Mouse (Mus musculus) lung, postnatal 0 days (tissue): Measurements from ENCODE around the gene Ago3. TPM values are rescaled to one million over a fixed set of nuclear protein-coding genes. Genes with fewer than 3 reads are reported as not detected.

Experiments used
- ATAC-seq: fragments of 200-750 bp; cut with Nextera tagmentation; 2 replicates; pipeline ENCODE4 v1.8.0; 2017; ENCODE audit warnings: moderate library complexity
- DNase-seq: peaks from one replicate; pipeline ENCODE4 v3.0.0-alpha.2; 2016; ENCODE audit warnings: low spot score
- H3K27ac ChIP-seq: fragments of 300-500 bp; sonication (generic); 2 replicates; pipeline ENCODE4 v1.5.1; 2014; ENCODE audit warnings: antibody characterized with exemption, mild to moderate bottlenecking, low read length, mixed read lengths
- H3K27me3 ChIP-seq: fragments of 300-500 bp; sonication (generic); replicated peaks from 2 replicates; pipeline ENCODE4 v1.6.1; 2014; ENCODE audit warnings: low read length, mixed read lengths; ENCODE audit not compliant: insufficient read depth
- H3K36me3 ChIP-seq: fragments of 300-500 bp; sonication (generic); 2 replicates; pipeline ENCODE4 v1.6.1; 2014; ENCODE audit warnings: low read length, mixed read lengths; ENCODE audit not compliant: insufficient read depth
- H3K4me1 ChIP-seq: fragments of 300-500 bp; sonication (generic); 2 replicates; pipeline ENCODE4 v1.6.1; 2014; ENCODE audit warnings: antibody characterized with exemption, low read depth, low read length, mixed read lengths; ENCODE audit not compliant: insufficient read depth
- H3K4me2 ChIP-seq: fragments of 300-500 bp; sonication (generic); replicated peaks from 2 replicates; pipeline ENCODE4 v1.6.1; 2014; ENCODE audit warnings: low read depth, mild to moderate bottlenecking, low read length, moderate library complexity, mixed read lengths
- H3K4me3 ChIP-seq: fragments of 300-500 bp; sonication (generic); 2 replicates; pipeline ENCODE4 v1.5.1; 2014; ENCODE audit warnings: low read depth, low read length
- H3K9ac ChIP-seq: fragments of 300-500 bp; sonication (generic); replicated peaks from 2 replicates; pipeline ENCODE4 v1.6.1; 2014; ENCODE audit warnings: low read depth, mild to moderate bottlenecking
- H3K9me3 ChIP-seq: fragments of 300-500 bp; sonication (generic); 2 replicates; pipeline ENCODE4 v1.6.1; 2016; ENCODE audit warnings: low read length, mixed read lengths
- CTCF ChIP-seq: IDR thresholded peaks from 2 replicates; pipeline ENCODE4 v1.5.1; 2016; ENCODE audit warnings: antibody characterized with exemption, mild to moderate bottlenecking
- EP300 ChIP-seq: IDR thresholded peaks from 2 replicates; pipeline ENCODE4 v1.6.1; 2016; ENCODE audit warnings: antibody characterized with exemption, mild to moderate bottlenecking, control low read depth
- WGBS: fragments of 180-500 bp; shearing (Covaris S2); extraction: QIAGEN DNeasy Blood & Tissue Kit; methylation state at CpG from one replicate; pipeline ENCODE4 v1.1.7; 2014; 5-methylcytosine and 5-hydroxymethylcytosine counted together
- polyA plus RNA-seq: library from polyadenylated mRNA; unstranded; fragments of >200 nt; fragmentation: Nextera tagmentation; extraction: Ambion mirVana; gene quantifications from 2 replicates; pipeline ENCODE4 v1.2.1, GENCODE M21; 2015

Ago3 gene
- polyA plus RNA-seq, 1 experiment from 2014 or later: 8.6 TPM

GRCm38 (mm10) chr4:126325281-126325861, 104.0 kb downstream of the Ago3 start, which contains the start of gene Tekt2:
Tekt2 (minus strand) TSS chr4:126325688.
- Histone ChIP-seq H3K4me2 (peak within 1 kb of the TSS; percentile 34), H3K36me3 (no peaks in the 10 kb centered on the region), H3K9ac (peak within 1 kb of the TSS; percentile 32), H3K27ac (no peak within 1 kb of the TSS), H3K27me3 (no peaks in the 10 kb centered on the region), H3K4me3 (no peak within 1 kb of the TSS; the same call in 1 of the 2 replicates), H3K4me1 (0 out of 2 replicates have a peak, but pooled peaks cover 6% of the 10 kb centered on the region), H3K9me3 (no peaks in the 10 kb centered on the region)
- 14% methylated on average over 23 of the region's 23 CpGs for WGBS
- TF ChIP-seq EP300: no peak
- TF ChIP-seq CTCF: no peak
- DNase-seq (no peak), ATAC-seq (peak; percentile 29; the same call in 1 of the 2 replicates)

- no peak overlapping the region for H3K4me3 ChIP-seq
- 0 out of 2 replicates have a peak, but pooled peaks cover 8% of the 10 kb centered on the region for H3K4me1 ChIP-seq
- H3K36me3 ChIP-seq: no peaks in the 10 kb centered on the region
- DNase-seq: no peak
- no peaks in the 10 kb centered on the region for H3K9me3 ChIP-seq
- no peak overlapping the region for H3K27ac ChIP-seq
- ATAC-seq: no peak
- WGBS: 42% methylated on average over 13 of the region's 13 CpGs
- no peak for TF ChIP-seq EP300
- no peak for TF ChIP-seq CTCF
- H3K4me2 ChIP-seq: peak overlapping the region; percentile 34; the same call in 1 of the 2 replicates
- H3K27me3 ChIP-seq: no peaks in the 10 kb centered on the region
- peak overlapping the region; percentile 32; the same call in 1 of the 2 replicates for H3K9ac ChIP-seq
Observed at GRCm38 (mm10) chr4:126324861-126325260, 104.5 kb downstream of the Ago3 start.

- H3K27me3 ChIP-seq: no peaks in the 10 kb centered on the region
- H3K9me3 ChIP-seq: no peaks in the 10 kb centered on the region
- no peak overlapping the region for H3K27ac ChIP-seq
- 0 out of 2 replicates have a peak, but pooled peaks cover 8% of the 10 kb centered on the region for H3K4me1 ChIP-seq
- no peak overlapping the region for H3K9ac ChIP-seq
- no peak overlapping the region for H3K4me2 ChIP-seq
- H3K36me3 ChIP-seq: peaks cover under 1% of the 10 kb centered on the region; the same call in 1 of the 2 replicates
- TF ChIP-seq CTCF: no peak
- TF ChIP-seq EP300: no peak
- ATAC-seq (no peak), DNase-seq (no peak)
- WGBS: 95% methylated on average over 13 of the region's 13 CpGs
- H3K4me3 ChIP-seq: no peak overlapping the region
Observed at GRCm38 (mm10) chr4:126322646-126323045, 106.7 kb downstream of the Ago3 start.

- Histone ChIP-seq H3K27ac (no peak overlapping the region), H3K4me2 (peak overlapping the region; percentile 82), H3K4me3 (peak overlapping the region; percentile 84), H3K27me3 (no peaks in the 10 kb centered on the region), H3K4me1 (0 out of 2 replicates have a peak, but pooled peaks cover 8% of the 10 kb centered on the region), H3K36me3 (peaks cover 7% of the 10 kb centered on the region; the same call in 1 of the 2 replicates), H3K9ac (no peak overlapping the region), H3K9me3 (no peaks in the 10 kb centered on the region)
- TF ChIP-seq EP300 (no peak), CTCF (no peak)
- no peak for DNase-seq
- WGBS: 51% methylated on average over 28 of the region's 28 CpGs
- ATAC-seq: peak; percentile 4; the same call in 1 of the 2 replicates
Observed at GRCm38 (mm10) chr4:126321854-126322511, 107.4 kb downstream of the Ago3 start.

- H3K9me3 ChIP-seq: no peaks in the 10 kb centered on the region
- peak within 1 kb of the TSS; percentile 69 for H3K9ac ChIP-seq
- 0 out of 2 replicates have a peak, but pooled peaks cover 8% of the 10 kb centered on the region for H3K4me1 ChIP-seq
- whole genome bisulfite sequencing: 2% methylated on average over 72 of the region's 80 CpGs
- TF ChIP-seq CTCF (peak; percentile 100), EP300 (no peak)
- DNase-seq: peak; percentile 96
- H3K4me3 ChIP-seq: peak within 1 kb of the TSS; percentile 84
- no peaks in the 10 kb centered on the region for H3K27me3 ChIP-seq
- peak within 1 kb of the TSS; percentile 66 for H3K27ac ChIP-seq
- peaks cover 7% of the 10 kb centered on the region; the same call in 1 of the 2 replicates for H3K36me3 ChIP-seq
- peak; percentile 90 for ATAC-seq
- peak within 1 kb of the TSS; percentile 82 for H3K4me2 ChIP-seq
Observed at GRCm38 (mm10) chr4:126321111-126321853, 108.1 kb downstream of the Ago3 start, which contains the start of gene Adprhl2. Adprhl2 (minus strand) TSS chr4:126321703.

GRCm38 (mm10) chr4:126319806-126320205, 109.5 kb downstream of the Ago3 start:
- Histone ChIP-seq H3K9ac (no peak overlapping the region), H3K27me3 (no peaks in the 10 kb centered on the region), H3K4me3 (no peak overlapping the region), H3K9me3 (no peaks in the 10 kb centered on the region), H3K4me1 (0 out of 2 replicates have a peak, but pooled peaks cover 8% of the 10 kb centered on the region), H3K4me2 (no peak overlapping the region), H3K36me3 (peaks cover 7% of the 10 kb centered on the region; the same call in 1 of the 2 replicates), H3K27ac (no peak overlapping the region)
- TF ChIP-seq CTCF (no peak), EP300 (no peak)
- DNase-seq: no peak
- WGBS: 83% methylated on average over 6 of the region's 6 CpGs
- ATAC-seq: no peak
